In the genomic region with DNA sequence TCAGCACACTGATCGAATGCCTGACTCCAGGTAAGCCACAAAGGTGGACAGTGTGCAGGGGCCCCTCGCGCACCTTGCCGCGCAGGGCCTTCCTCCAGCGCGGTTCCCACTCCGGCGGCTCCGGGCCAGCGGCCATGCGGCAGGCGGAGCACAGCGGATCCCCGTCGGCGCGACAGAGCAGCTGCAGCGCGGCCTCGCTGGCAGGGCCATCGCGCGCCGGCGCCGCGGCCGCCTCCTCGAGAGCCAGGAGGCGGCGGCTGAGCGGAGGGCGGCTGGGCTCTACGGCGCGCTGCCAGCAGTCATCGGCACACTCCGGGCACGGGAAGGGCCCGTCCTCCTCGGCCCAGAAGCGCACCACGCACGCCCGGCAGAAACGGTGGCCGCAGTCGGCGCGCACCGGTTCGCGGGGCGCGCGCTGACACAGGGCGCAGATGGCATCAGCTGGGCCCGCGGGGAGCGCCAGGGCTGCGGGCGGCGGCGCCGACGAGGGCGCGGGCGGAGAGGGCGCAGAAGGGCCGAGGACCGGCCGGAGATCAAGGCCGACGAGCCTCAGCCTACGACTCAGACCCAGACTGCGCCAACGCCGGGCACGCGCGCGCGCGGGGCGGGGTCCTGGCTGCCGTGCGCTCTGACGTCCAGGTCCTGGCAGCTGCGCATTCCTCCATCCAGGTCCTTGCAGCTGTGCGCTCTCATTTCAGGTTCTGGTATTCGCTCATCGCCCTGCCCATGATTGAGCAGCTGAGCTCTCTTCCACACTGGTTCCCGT, we compare ENCODE assay signal across 8 mouse cellular contexts. TPM values are rescaled to one million over a fixed set of nuclear protein-coding genes. Genes with fewer than 3 reads are reported as not detected.
DNase-seq lines count a peak whose midpoint lies in the region; ATAC-seq lines count a peak whose summit lies in the region.

A gene (minus strand): TSS at position 595 of the 766 bp plus-strand sequence.

- DNase-seq in R1 (ENCODE audit: low read depth, low spot score) = peak; percentile 94
- DNase-seq in cerebellum, postnatal 25 days = peak; percentile 97
- DNase-seq in frontal cortex, postnatal 36 days (ENCODE audit: low spot score in 2 of 2) = peak; percentile 88 to 94
- DNase-seq in left cerebral cortex, adult 18-20 months (ENCODE audit: low spot score in 2 of 2) = peak; percentile 91 to 94
- peak; percentile 95 for DNase-seq in right cerebral cortex, adult 18-20 months
- DNase-seq in urinary bladder, postnatal 10 days (ENCODE audit: low spot score) = peak; percentile 51

- H3K4me1 ChIP-seq in hindbrain, embryonic 15.5 days (replicated peaks) = peaks cover 34% of the 10 kb centered on the region

- peaks cover 30% of the 10 kb centered on the region for H3K36me3 ChIP-seq in hindbrain, embryonic 15.5 days
- H3K36me3 ChIP-seq in macrophage (ENCODE audit: inconsistent target) = peaks cover 29% of the 10 kb centered on the region

- H3K4me2 ChIP-seq in hindbrain, embryonic 15.5 days = peak within 1 kb of the TSS; percentile 71

- ATAC-seq in hindbrain, embryonic 15.5 days (ENCODE audit: low FRiP score, low read depth) = peak; percentile 96

- H3K9ac ChIP-seq in hindbrain, embryonic 15.5 days = peak within 1 kb of the TSS; percentile 99

- under 1% methylated on average over 94 of the region's 95 CpGs for WGBS in hindbrain, embryonic 15.5 days
- WGBS in macrophage (ENCODE audit: missing documents) = under 1% methylated on average over 68 of the region's 95 CpGs

- peak within 1 kb of the TSS; percentile 95 for H3K27ac ChIP-seq in hindbrain, embryonic 15.5 days (replicated peaks)
- H3K27ac ChIP-seq in macrophage = no peak within 1 kb of the TSS

- H3K9me3 ChIP-seq in hindbrain, embryonic 15.5 days = no peaks in the 10 kb centered on the region

- H3K79me2 ChIP-seq in macrophage (ENCODE audit: inconsistent target) = peaks cover 13% of the 10 kb centered on the region; the same call in 1 of the 2 replicates

- no peaks in the 10 kb centered on the region for H3K27me3 ChIP-seq in hindbrain, embryonic 15.5 days

- peak within 1 kb of the TSS; percentile 97 for H3K4me3 ChIP-seq in hindbrain, embryonic 15.5 days
- peak within 1 kb of the TSS; percentile 76 for H3K4me3 ChIP-seq in macrophage (ENCODE audit: inconsistent target)

RNA-seq across cellular contexts. Expression of the gene that starts here (rescaled TPM):
- 603 and 674 TPM in 2 replicates for polyA plus RNA-seq in hindbrain, embryonic 15.5 days (2015; fragmentation: Nextera tagmentation; extraction: Ambion mirVana)
- 100 to 1,000 TPM; 485 to 490 TPM for total RNA-seq in left cerebral cortex, adult 18-20 months (2021)
- total RNA-seq in macrophage (2018; cell fraction: chromatin; rRNA removed) = 10 to 100 TPM in 17 of 26 experiments, 1 to 10 TPM in 9; 2.9 to 35.0 (median 14.9) TPM
- total RNA-seq in macrophage (2018; cell fraction: cytosol; rRNA removed) = 100 to 1,000 TPM in 13 of 26 experiments, 10 to 100 TPM in 13; 69.7 to 129 (median 99.3) TPM
- 10 to 100 TPM; 18.7 to 68.4 (median 36.7) TPM for total RNA-seq in macrophage (2018; cell fraction: nucleus; rRNA removed)
- polyA plus RNA-seq in macrophage (2018) = 45.0 to 110 TPM (median 97.1 TPM) in 3 replicates
